Mouse (Mus musculus) heart, embryonic 14.5 days (tissue): ENCODE results near the gene Gabre. TPM values are rescaled to one million over a fixed set of nuclear protein-coding genes. Genes with fewer than 3 reads are reported as not detected.

Experiments used
- microRNA counts: library from miRNA; unstranded; fragments of <30 nt; microRNA quantifications from one replicate; lab custom pipeline; 2016
- microRNA-seq: library from miRNA; unstranded; fragments of <30 nt; microRNA quantifications from one replicate; pipeline ENCODE4, GENCODE M21; 2016
- polyA plus RNA-seq: library from polyadenylated mRNA; unstranded; fragments of >200 nt; fragmentation: Nextera tagmentation; extraction: Ambion mirVana; gene quantifications from 2 replicates; pipeline ENCODE4 v1.2.1, GENCODE M21; 2014

Gabre gene
- polyA plus RNA-seq, 1 experiment from 2014 or later, result 2.6 TPM

MicroRNA genes within 50 kb of the gene (microRNA counts, 519-probe panel; counts per million panel counts)
- 322 counts per million, percentile 70 among the panel's probes with 10 or more counts for microRNA mmu-miR-224 (lab: Ali Mortazavi, UCI)
- microRNA mmu-miR-452 (lab: Ali Mortazavi, UCI), result 322 counts per million, percentile 70 among the panel's probes with 10 or more counts

Small RNA genes lying within 50 kb of the gene (microRNA-seq; reads per million reads assigned to microRNA genes)
- gene Mir224 (300 reads per million, percentile 66 among the genes with 10 or more reads in this experiment), gene Mir452 (24.0 reads per million, percentile 34 among the genes with 10 or more reads in this experiment)

Other genes with a start within 250 kb of the Gabre start
- not detected in 2 replicates for gene Magea4, start 52.8 kb downstream of the Gabre start, polyA plus RNA-seq
- not detected in 2 replicates for gene Magea10, start 112.1 kb upstream of the Gabre start, polyA plus RNA-seq